Mouse (Mus musculus) liver, embryonic 14.5 days (tissue): ENCODE measurements around the gene Sgca. TPM values are rescaled to one million over a fixed set of nuclear protein-coding genes. Genes with fewer than 3 reads are reported as not detected.

ENCODE experiments used
- ATAC-seq: fragments of 200-750 bp; cut with Nextera tagmentation; 2 replicates; pipeline ENCODE4 v1.8.0; 2017; ENCODE audit warnings: moderate number of reproducible peaks, mild to moderate bottlenecking, moderate library complexity; ENCODE audit not compliant: insufficient read depth
- DNase-seq, 3 experiments: peaks; one replicate each; pipeline ENCODE4 v3.0.0-alpha.2; 2012 to 2013; ENCODE audit warnings: low read depth in 3 of 3, low spot score in 3 of 3
- H3K27ac ChIP-seq: fragments of 300-500 bp; sonication (generic); 2 replicates; pipeline ENCODE4 v1.5.1; 2014; ENCODE audit warnings: moderate library complexity, mild to moderate bottlenecking, control low read depth, inconsistent platforms
- H3K27me3 ChIP-seq: fragments of 300-500 bp; sonication (generic); 2 replicates; pipeline ENCODE4 v1.6.1; 2014; ENCODE audit warnings: mild to moderate bottlenecking, low read length, moderate library complexity; ENCODE audit not compliant: control insufficient read depth, insufficient read depth
- H3K36me3 ChIP-seq: fragments of 300-500 bp; sonication (generic); replicated peaks from 2 replicates; pipeline ENCODE4 v1.6.1; 2014; ENCODE audit warnings: low read depth; ENCODE audit not compliant: control insufficient read depth, insufficient read depth
- H3K4me1 ChIP-seq, 2 experiments: fragments of 200-500 bp in 1 of 2; fragments of 300-500 bp in 1 of 2; sonication (generic) in 1 of 2; replicated peaks; 2 replicates each; pipeline ENCODE4 v1.6.1; 2012 to 2014; ENCODE audit warnings: antibody characterized with exemption in 1 of 2, inconsistent platforms in 1 of 2, low read length in 1 of 2; ENCODE audit not compliant: control insufficient read depth in 2 of 2, insufficient read depth in 2 of 2
- H3K4me2 ChIP-seq: fragments of 300-500 bp; sonication (generic); 2 replicates; pipeline ENCODE4 v1.6.1; 2014; ENCODE audit warnings: low read depth, mild to moderate bottlenecking, control low read depth, moderate library complexity
- H3K4me3 ChIP-seq, 2 experiments: fragments of 200-500 bp in 1 of 2; fragments of 300-500 bp in 1 of 2; sonication (generic) in 1 of 2; 2 replicates each; pipeline ENCODE4 v1.5.1; 2012 to 2014; ENCODE audit warnings: low read depth in 2 of 2, low read length in 2 of 2, mild to moderate bottlenecking in 2 of 2, control low read depth in 1 of 2, inconsistent platforms in 1 of 2, moderate library complexity in 1 of 2; ENCODE audit not compliant: insufficient read depth in 1 of 2
- H3K9ac ChIP-seq: fragments of 300-500 bp; sonication (generic); replicated peaks from 2 replicates; pipeline ENCODE4 v1.6.1; 2014; ENCODE audit warnings: mild to moderate bottlenecking, control low read depth, moderate library complexity
- H3K9me3 ChIP-seq: fragments of 300-500 bp; sonication (generic); 2 replicates; pipeline ENCODE4 v1.6.1; 2016; ENCODE audit warnings: low read length, mixed read lengths; ENCODE audit not compliant: control insufficient read depth
- CTCF ChIP-seq: IDR thresholded peaks from 2 replicates; pipeline ENCODE4 v1.5.1; 2016; ENCODE audit warnings: antibody characterized with exemption, low read depth, control low read depth
- EP300 ChIP-seq: IDR thresholded peaks from 2 replicates; pipeline ENCODE4 v1.6.1; 2016; ENCODE audit warnings: antibody characterized with exemption, low read depth
- WGBS: fragments of 180-500 bp; shearing (Covaris S2); extraction: QIAGEN DNeasy Blood & Tissue Kit; methylation state at CpG from one replicate; pipeline ENCODE4 v1.1.7; 2014; ENCODE audit not compliant: insufficient replicate concordance; 5-methylcytosine and 5-hydroxymethylcytosine counted together
- polyA plus RNA-seq, 2 experiments: library from polyadenylated mRNA; depleted of rRNA in 1 of 2; stranded (reverse) in 1 of 2; unstranded in 1 of 2; fragments of >200 nt; fragmentation: Nextera tagmentation in 1 of 2; extraction: Ambion mirVana in 1 of 2; gene quantifications; 2 replicates each; pipeline versions ENCODE4 v1.2.1 to v1.2.3; 2012 to 2014

The Sgca gene
- polyA plus RNA-seq (2012; rRNA removed) (0.04 TPM in 1 of 2 replicates, not detected in the other), polyA plus RNA-seq (2014; fragmentation: Nextera tagmentation; extraction: Ambion mirVana) (not detected in 2 replicates)

GRCm38 (mm10) chr11:94976199-94976598 lies at the start of gene Sgca:
TSS of gene Sgca (minus strand) at chr11:94976327.
- Histone ChIP-seq H3K36me3 (no peaks in the 10 kb centered on the region), H3K9me3 (no peaks in the 10 kb centered on the region), H3K9ac (no peak within 1 kb of the TSS), H3K27ac (no peak within 1 kb of the TSS), H3K27me3 (no peaks in the 10 kb centered on the region), H3K4me1 (peaks cover 11 to 20% of the 10 kb centered on the region in 2 experiments), H3K4me2 (no peak within 1 kb of the TSS), H3K4me3 (no peak within 1 kb of the TSS)
- TF ChIP-seq EP300 (no peak), CTCF (no peak)
- 55% methylated on average over 5 of the region's 5 CpGs for WGBS
- DNase-seq (no peak), ATAC-seq (no peak)

- Histone ChIP-seq H3K9ac (no peak overlapping the region), H3K4me2 (no peak overlapping the region), H3K27ac (no peak overlapping the region), H3K4me1 (no peaks in the 10 kb centered on the region; a peak in 1 of 4 replicates), H3K36me3 (peaks cover 45% of the 10 kb centered on the region), H3K9me3 (no peaks in the 10 kb centered on the region), H3K4me3 (no peak overlapping the region), H3K27me3 (no peaks in the 10 kb centered on the region)
- DNase-seq (no peak), ATAC-seq (peak; percentile 1; the same call in 1 of the 2 replicates)
- WGBS: 78% methylated on average over 11 of the region's 11 CpGs
- TF ChIP-seq EP300 (no peak), CTCF (no peak)
Observed at GRCm38 (mm10) chr11:95025227-95026012, 49.3 kb upstream of the Sgca start.

DNA sequence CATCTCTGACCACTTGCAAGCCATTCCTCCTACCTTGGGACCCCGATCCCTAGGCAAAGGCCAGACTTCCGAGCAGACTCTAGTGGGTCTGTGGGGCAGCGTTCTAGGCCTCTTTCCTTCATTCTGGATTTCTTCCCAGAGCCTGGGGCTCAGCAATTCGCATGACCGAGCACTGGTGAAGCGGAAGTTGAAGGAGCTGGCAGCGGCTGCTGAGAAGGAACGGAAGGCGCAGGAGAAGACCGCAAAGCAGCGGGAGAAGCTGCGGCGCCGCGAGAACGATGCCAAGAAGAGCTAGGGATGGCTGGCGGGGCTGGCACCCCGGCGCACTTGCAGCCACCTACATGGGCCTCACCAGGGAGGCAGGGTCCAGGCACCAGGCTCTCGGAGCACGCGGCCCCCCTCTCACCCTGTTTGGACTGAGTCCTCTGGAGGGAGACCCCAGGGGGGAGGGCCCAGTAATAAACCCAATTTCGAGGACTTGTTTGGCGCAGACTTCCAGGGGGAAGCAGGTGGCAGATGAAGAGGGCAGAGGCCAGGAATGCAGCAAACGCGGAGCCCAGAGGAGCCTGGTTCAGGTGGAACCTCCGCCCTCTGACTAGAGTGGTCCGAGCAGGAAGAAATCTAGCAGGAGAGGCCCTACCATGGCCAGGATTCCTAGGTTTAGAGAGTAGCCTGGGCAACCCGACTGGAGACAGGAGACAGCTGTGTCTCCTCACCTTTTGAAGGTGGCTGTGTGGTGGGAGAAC lies 48.5 kb upstream of the Sgca start:
- H3K4me3 ChIP-seq: no peak overlapping the region
- TF ChIP-seq CTCF (no peak), EP300 (no peak)
- DNase-seq (no peak), ATAC-seq (no peak)
- no peaks in the 10 kb centered on the region for H3K9me3 ChIP-seq
- WGBS: 80% methylated on average over 29 of the region's 29 CpGs
- H3K4me1 ChIP-seq: no peaks in the 10 kb centered on the region; a peak in 1 of 4 replicates
- H3K9ac ChIP-seq: no peak overlapping the region
- H3K27ac ChIP-seq: no peak overlapping the region
- H3K36me3 ChIP-seq: peaks cover 53% of the 10 kb centered on the region
- H3K27me3 ChIP-seq: no peaks in the 10 kb centered on the region
- no peak overlapping the region for H3K4me2 ChIP-seq

DNA sequence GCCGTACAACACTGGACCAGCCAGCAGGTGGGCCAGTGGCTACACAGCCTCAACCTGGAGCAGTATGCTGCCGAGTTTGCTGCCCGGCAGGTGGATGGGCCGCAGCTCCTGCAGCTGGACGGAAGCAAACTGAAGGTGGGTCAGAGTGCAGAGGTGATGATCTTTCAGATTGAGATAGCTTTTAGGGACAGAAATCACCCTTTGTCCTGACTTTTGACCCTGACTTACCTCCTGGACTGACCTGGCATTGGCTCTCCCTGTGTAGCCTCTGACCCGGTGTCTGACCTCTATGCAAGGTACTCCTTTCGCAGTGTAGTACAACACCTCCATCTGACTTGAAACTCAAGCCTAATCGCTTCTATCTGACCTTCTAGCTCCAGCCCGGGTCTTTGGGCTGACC lies 47.4 kb upstream of the Sgca start:
- Histone ChIP-seq H3K36me3 (peaks cover 65% of the 10 kb centered on the region), H3K4me1 (no peaks in the 10 kb centered on the region; a peak in 1 of 4 replicates), H3K9me3 (no peaks in the 10 kb centered on the region), H3K4me3 (no peak overlapping the region), H3K27me3 (no peaks in the 10 kb centered on the region), H3K27ac (no peak overlapping the region), H3K9ac (no peak overlapping the region), H3K4me2 (no peak overlapping the region)
- no peak for ATAC-seq
- WGBS: 87% methylated on average over 9 of the region's 9 CpGs
- DNase-seq: no peak
- TF ChIP-seq EP300 (no peak), CTCF (no peak)
